Mouse (Mus musculus): ENCODE results near the gene Bsn. TPM values are rescaled to one million over a fixed set of nuclear protein-coding genes. Genes with fewer than 3 reads are reported as not detected.

Bsn gene
- polyA plus RNA-seq, 1 experiment, result 0.56 TPM

- peaks cover 18% of the 10 kb centered on the region for H3K36me3 ChIP-seq (ENCODE audit: control insufficient read depth, insufficient read depth)
- H3K4me3 ChIP-seq, result no peak overlapping the region
- H3K79me2 ChIP-seq (ENCODE audit: control insufficient read depth, insufficient read depth), result no peaks in the 10 kb centered on the region
- H3K4me2 ChIP-seq (ENCODE audit: low read depth), result no peak overlapping the region
- no peaks in the 10 kb centered on the region for H3K27me3 ChIP-seq (ENCODE audit: control insufficient read depth, insufficient read depth, insufficient read length)
- TF ChIP-seq REST (IDR thresholded peaks at IDR 0.05; ENCODE audit: insufficient read depth, insufficient read length) (no peak), POLR2AphosphoS2 (IDR thresholded peaks at IDR 0.05; ENCODE audit: insufficient read length, low read depth) (peak; percentile 52)
- H3ac ChIP-seq (ENCODE audit: control insufficient read depth, insufficient read length), result no peak overlapping the region
Measured at GRCm38 (mm10) chr9:108055661-108056237, 134.4 kb downstream of the Bsn start.

- H3K27me3 ChIP-seq (ENCODE audit: control insufficient read depth, insufficient read depth, insufficient read length), result no peaks in the 10 kb centered on the region
- TF ChIP-seq MYOG (IDR thresholded peaks at IDR 0.05; ENCODE audit: control insufficient read depth in 1 of 3, insufficient read depth in 1 of 3, insufficient read length in 2 of 3, low read depth in 2 of 3) (no peak), TCF12 (IDR thresholded peaks at IDR 0.05; ENCODE audit: insufficient read depth, poor library complexity, severe bottlenecking) (no peak), USF1 (IDR thresholded peaks at IDR 0.05; ENCODE audit: low read depth) (no peak), REST (IDR thresholded peaks at IDR 0.05; ENCODE audit: insufficient read depth, insufficient read length) (no peak), MYOD1 (IDR thresholded peaks at IDR 0.05; ENCODE audit: control insufficient read depth in 1 of 3, insufficient read length in 2 of 3, low read depth in 2 of 3) (no peak), TCF3 (IDR thresholded peaks at IDR 0.05; ENCODE audit: insufficient read length, low read depth) (no peak), CEBPB (IDR thresholded peaks at IDR 0.05; ENCODE audit: insufficient read depth, poor library complexity, severe bottlenecking) (no peak), MAX (IDR thresholded peaks at IDR 0.05; ENCODE audit: low read depth) (no peak), POLR2AphosphoS2 (IDR thresholded peaks at IDR 0.05; ENCODE audit: insufficient read length, low read depth) (no peak), SRF (IDR thresholded peaks at IDR 0.05; ENCODE audit: control insufficient read depth, insufficient read length, low read depth) (no peak)
- H3K79me2 ChIP-seq (ENCODE audit: control insufficient read depth, insufficient read depth), result peaks cover under 1% of the 10 kb centered on the region
- H3K36me3 ChIP-seq (ENCODE audit: control insufficient read depth, insufficient read depth), result peaks cover 18% of the 10 kb centered on the region
- H3ac ChIP-seq (ENCODE audit: control insufficient read depth, insufficient read length), result no peak overlapping the region
- H3K4me3 ChIP-seq, result no peak overlapping the region
- H3K4me2 ChIP-seq (ENCODE audit: low read depth), result no peak overlapping the region
Measured at GRCm38 (mm10) chr9:108055061-108055460, 135.1 kb downstream of the Bsn start.

GRCm38 (mm10) chr9:108054331-108055040 lies 135.7 kb downstream of the Bsn start:
- H3K27me3 ChIP-seq (ENCODE audit: control insufficient read depth, insufficient read depth, insufficient read length), result no peaks in the 10 kb centered on the region
- H3K4me3 ChIP-seq, result no peak overlapping the region
- H3K36me3 ChIP-seq (ENCODE audit: control insufficient read depth, insufficient read depth), result peaks cover 18% of the 10 kb centered on the region
- H3K79me2 ChIP-seq (ENCODE audit: control insufficient read depth, insufficient read depth), result peaks cover 6% of the 10 kb centered on the region
- no peak overlapping the region for H3ac ChIP-seq (ENCODE audit: control insufficient read depth, insufficient read length)
- TF ChIP-seq POLR2A (IDR thresholded peaks at IDR 0.05; ENCODE audit: insufficient read length, low read depth), result peak; percentile 26
- TF ChIP-seq E2F4 (IDR thresholded peaks at IDR 0.05; ENCODE audit: insufficient read depth), result no peak
- H3K4me2 ChIP-seq (ENCODE audit: low read depth), result no peak overlapping the region

- Histone ChIP-seq H3K4me3 (no peak overlapping the region), H3K36me3 (ENCODE audit: control insufficient read depth, insufficient read depth) (peaks cover 12% of the 10 kb centered on the region), H3ac (ENCODE audit: control insufficient read depth, insufficient read length) (no peak overlapping the region), H3K4me2 (ENCODE audit: low read depth) (no peak overlapping the region), H3K27me3 (ENCODE audit: control insufficient read depth, insufficient read depth, insufficient read length) (no peaks in the 10 kb centered on the region), H3K79me2 (ENCODE audit: control insufficient read depth, insufficient read depth) (peaks cover 7% of the 10 kb centered on the region)
- no peak for TF ChIP-seq CEBPB (IDR thresholded peaks at IDR 0.05; ENCODE audit: insufficient read depth, poor library complexity, severe bottlenecking)
- no peak for TF ChIP-seq MAX (IDR thresholded peaks at IDR 0.05; ENCODE audit: low read depth)
- no peak for TF ChIP-seq MYOG (IDR thresholded peaks at IDR 0.05; ENCODE audit: control insufficient read depth in 1 of 3, insufficient read depth in 1 of 3, insufficient read length in 2 of 3, low read depth in 2 of 3)
- no peak for TF ChIP-seq SRF (IDR thresholded peaks at IDR 0.05; ENCODE audit: control insufficient read depth, insufficient read length, low read depth)
- TF ChIP-seq REST (IDR thresholded peaks at IDR 0.05; ENCODE audit: insufficient read depth, insufficient read length), result no peak
Measured at GRCm38 (mm10) chr9:108053665-108054225, 136.4 kb downstream of the Bsn start.

GRCm38 (mm10) chr9:108052885-108053664 lies 137.1 kb downstream of the Bsn start, which contains the start of gene Amigo3:
Amigo3 (plus strand) TSS chr9:108053159.
- Histone ChIP-seq H3K36me3 (ENCODE audit: control insufficient read depth, insufficient read depth) (peaks cover 6% of the 10 kb centered on the region), H3K27me3 (ENCODE audit: control insufficient read depth, insufficient read depth, insufficient read length) (no peaks in the 10 kb centered on the region), H3ac (ENCODE audit: control insufficient read depth, insufficient read length) (no peak within 1 kb of the TSS), H3K79me2 (ENCODE audit: control insufficient read depth, insufficient read depth) (peaks cover 7% of the 10 kb centered on the region), H3K4me3 (no peak within 1 kb of the TSS), H3K4me2 (ENCODE audit: low read depth) (no peak within 1 kb of the TSS)
- no peak for TF ChIP-seq REST (IDR thresholded peaks at IDR 0.05; ENCODE audit: insufficient read depth, insufficient read length)
- TF ChIP-seq POLR2A (IDR thresholded peaks at IDR 0.05; ENCODE audit: insufficient read length, low read depth), result peak; percentile 20
- peak; percentile 73 for TF ChIP-seq POLR2AphosphoS2 (IDR thresholded peaks at IDR 0.05; ENCODE audit: insufficient read length, low read depth)
- TF ChIP-seq E2F4 (IDR thresholded peaks at IDR 0.05; ENCODE audit: insufficient read depth), result no peak
- no peak for TF ChIP-seq CEBPB (IDR thresholded peaks at IDR 0.05; ENCODE audit: insufficient read depth, poor library complexity, severe bottlenecking)
